Mouse (Mus musculus): ENCODE measurements around the gene Parp1. TPM values are rescaled to one million over a fixed set of nuclear protein-coding genes. Genes with fewer than 3 reads are reported as not detected.
A peak's percentile ranks its signal among the peaks of the same experiment; 100 is the strongest.

Parp1 gene
- polyA plus RNA-seq (2012; rRNA removed) (29.6 and 47.3 TPM in 2 replicates), polyA plus RNA-seq (2014; fragmentation: Nextera tagmentation; extraction: Ambion mirVana) (47.7 and 54.9 TPM in 2 replicates)

- H3K4me1 ChIP-seq (replicated peaks; ENCODE audit: control insufficient read depth in 2 of 2, insufficient read depth in 2 of 2, low read length in 1 of 2): peaks cover 16 to 35% of the 10 kb centered on the region in 2 experiments
- WGBS (ENCODE audit: insufficient replicate concordance): under 1% methylated on average over 67 of the region's 67 CpGs
- DNase-seq (ENCODE audit: low read depth in 3 of 3, low spot score in 3 of 3): peak; percentile 80 to 81 (median 80)
These were observed at the start of gene Parp1 for GRCm38 (mm10) chr1:180568761-180569452. Gene Parp1, plus strand, starts transcription at chr1:180568924.

DNA sequence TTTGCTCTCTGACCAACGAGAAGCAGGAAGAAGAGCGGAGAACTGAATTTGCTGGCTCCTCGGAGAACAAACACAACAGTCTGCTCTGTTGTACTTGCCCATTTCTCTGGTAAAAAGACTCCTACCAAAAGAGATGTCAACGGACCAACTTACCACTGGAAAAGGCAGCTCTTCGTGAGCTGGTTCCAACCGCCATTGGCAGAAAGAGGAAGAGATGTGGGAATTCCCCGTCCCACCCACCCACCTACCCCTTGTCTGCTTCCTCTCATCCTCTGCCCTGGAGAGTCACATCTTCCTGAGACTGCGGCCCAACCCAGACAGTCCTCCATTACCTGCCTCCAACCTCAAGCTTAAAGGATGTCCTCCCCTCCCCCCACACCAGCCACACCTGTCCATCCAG lies 49.2 kb upstream of the Parp1 start:
- H3K36me3 ChIP-seq (replicated peaks; ENCODE audit: control insufficient read depth, insufficient read depth, low read depth): no peaks in the 10 kb centered on the region
- DNase-seq (ENCODE audit: low read depth in 3 of 3, low spot score in 3 of 3): no peak
- no peaks in the 10 kb centered on the region for H3K27me3 ChIP-seq (ENCODE audit: control insufficient read depth, insufficient read depth, low read length)
- TF ChIP-seq EP300 (IDR thresholded peaks at IDR 0.05; ENCODE audit: low read depth) (no peak), CTCF (IDR thresholded peaks at IDR 0.05; ENCODE audit: low read depth) (no peak)
- no peak overlapping the region for H3K27ac ChIP-seq
- no peaks in the 10 kb centered on the region for H3K4me1 ChIP-seq (replicated peaks; ENCODE audit: control insufficient read depth in 2 of 2, insufficient read depth in 2 of 2, low read length in 1 of 2)
- WGBS (ENCODE audit: insufficient replicate concordance): 39% methylated on average over 8 of the region's 8 CpGs
- no peaks in the 10 kb centered on the region for H3K9me3 ChIP-seq (ENCODE audit: control insufficient read depth, low read length)
- ATAC-seq (ENCODE audit: insufficient read depth): no peak
- H3K4me2 ChIP-seq (ENCODE audit: low read depth): no peak overlapping the region
- H3K4me3 ChIP-seq (ENCODE audit: insufficient read depth in 1 of 2, low read depth in 2 of 2, low read length in 2 of 2): no peak overlapping the region
- no peak overlapping the region for H3K9ac ChIP-seq (replicated peaks)

More at GRCm38 (mm10) chr1:180568761-180569452, at the start of gene Parp1:
- Histone ChIP-seq H3K36me3 (replicated peaks; ENCODE audit: control insufficient read depth, insufficient read depth, low read depth) (peaks cover 3% of the 10 kb centered on the region), H3K9ac (replicated peaks) (peak within 1 kb of the TSS; percentile 75), H3K4me2 (ENCODE audit: low read depth) (peak within 1 kb of the TSS; percentile 100), H3K4me3 (ENCODE audit: insufficient read depth in 1 of 2, low read depth in 2 of 2, low read length in 2 of 2) (peak within 1 kb of the TSS; percentile 83 to 92), H3K27ac (peak within 1 kb of the TSS; percentile 39), H3K27me3 (ENCODE audit: control insufficient read depth, insufficient read depth, low read length) (no peaks in the 10 kb centered on the region), H3K9me3 (ENCODE audit: control insufficient read depth, low read length) (no peaks in the 10 kb centered on the region)
- peak; percentile 91 for ATAC-seq (ENCODE audit: insufficient read depth)
- TF ChIP-seq EP300 (IDR thresholded peaks at IDR 0.05; ENCODE audit: low read depth) (no peak), CTCF (IDR thresholded peaks at IDR 0.05; ENCODE audit: low read depth) (no peak)

DNA sequence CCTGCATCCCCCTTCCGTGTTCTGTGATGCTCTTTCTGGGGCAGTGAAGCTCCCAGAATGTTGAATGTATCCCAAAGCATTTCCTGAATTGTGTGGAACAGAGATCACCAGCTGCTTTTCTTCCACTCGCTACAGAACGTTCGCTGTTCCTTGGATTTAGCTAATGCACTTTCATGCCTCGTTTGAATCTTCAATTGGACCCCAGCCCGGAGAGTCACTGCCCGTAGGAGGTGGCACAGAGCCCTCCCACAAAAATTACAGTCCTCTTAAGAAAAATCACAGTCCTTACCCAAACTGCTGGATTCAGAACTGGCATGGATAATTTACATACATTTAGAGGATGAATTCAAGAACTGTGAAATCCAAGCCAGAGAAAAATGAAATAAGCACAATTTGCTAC lies 48.5 kb upstream of the Parp1 start:
- Histone ChIP-seq H3K4me1 (replicated peaks; ENCODE audit: control insufficient read depth in 2 of 2, insufficient read depth in 2 of 2, low read length in 1 of 2) (no peaks in the 10 kb centered on the region), H3K4me2 (ENCODE audit: low read depth) (no peak overlapping the region), H3K9ac (replicated peaks) (no peak overlapping the region), H3K9me3 (ENCODE audit: control insufficient read depth, low read length) (no peaks in the 10 kb centered on the region), H3K27me3 (ENCODE audit: control insufficient read depth, insufficient read depth, low read length) (no peaks in the 10 kb centered on the region), H3K36me3 (replicated peaks; ENCODE audit: control insufficient read depth, insufficient read depth, low read depth) (no peaks in the 10 kb centered on the region), H3K27ac (no peak overlapping the region), H3K4me3 (ENCODE audit: insufficient read depth in 1 of 2, low read depth in 2 of 2, low read length in 2 of 2) (no peak overlapping the region)
- WGBS (ENCODE audit: insufficient replicate concordance): 77% methylated on average over 7 of the region's 7 CpGs
- TF ChIP-seq CTCF (IDR thresholded peaks at IDR 0.05; ENCODE audit: low read depth): no peak
- TF ChIP-seq EP300 (IDR thresholded peaks at IDR 0.05; ENCODE audit: low read depth): no peak
- no peak for ATAC-seq (ENCODE audit: insufficient read depth)
- DNase-seq (ENCODE audit: low read depth in 3 of 3, low spot score in 3 of 3): no peak

DNA sequence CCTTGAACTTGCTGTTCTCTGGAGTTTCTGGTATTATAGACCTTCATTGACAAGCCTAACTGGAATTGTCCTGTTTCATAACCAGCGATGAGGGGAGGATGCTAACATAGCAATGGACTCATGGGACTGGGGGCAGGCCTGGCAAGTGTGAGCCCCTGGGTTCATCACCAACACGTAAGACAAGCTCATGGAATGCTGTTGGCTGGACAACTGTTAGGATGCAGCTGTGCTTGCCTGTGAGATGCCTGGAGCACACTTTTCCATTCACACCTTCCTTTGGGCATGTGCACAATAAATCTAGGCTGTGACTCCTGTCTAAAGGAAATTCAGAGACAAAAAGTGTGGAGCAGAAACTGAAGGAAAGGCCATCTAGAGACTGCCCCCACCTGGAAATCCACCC lies 45.4 kb upstream of the Parp1 start:
- no peak overlapping the region for H3K27ac ChIP-seq
- no peak overlapping the region for H3K9ac ChIP-seq (replicated peaks)
- no peak for DNase-seq (ENCODE audit: low read depth in 3 of 3, low spot score in 3 of 3)
- H3K9me3 ChIP-seq (ENCODE audit: control insufficient read depth, low read length): no peaks in the 10 kb centered on the region
- no peak overlapping the region for H3K4me3 ChIP-seq (ENCODE audit: insufficient read depth in 1 of 2, low read depth in 2 of 2, low read length in 2 of 2)
- no peaks in the 10 kb centered on the region for H3K36me3 ChIP-seq (replicated peaks; ENCODE audit: control insufficient read depth, insufficient read depth, low read depth)
- H3K27me3 ChIP-seq (ENCODE audit: control insufficient read depth, insufficient read depth, low read length): no peaks in the 10 kb centered on the region
- ATAC-seq (ENCODE audit: insufficient read depth): no peak
- no peak overlapping the region for H3K4me2 ChIP-seq (ENCODE audit: low read depth)
- WGBS (ENCODE audit: insufficient replicate concordance): 66% methylated on average over 2 of the region's 2 CpGs
- no peaks in the 10 kb centered on the region for H3K4me1 ChIP-seq (replicated peaks; ENCODE audit: control insufficient read depth in 2 of 2, insufficient read depth in 2 of 2, low read length in 1 of 2)
- no peak for TF ChIP-seq CTCF (IDR thresholded peaks at IDR 0.05; ENCODE audit: low read depth)
- TF ChIP-seq EP300 (IDR thresholded peaks at IDR 0.05; ENCODE audit: low read depth): no peak

GRCm38 (mm10) chr1:180525301-180525700 lies 43.4 kb upstream of the Parp1 start:
- H3K4me1 ChIP-seq (replicated peaks; ENCODE audit: control insufficient read depth in 2 of 2, insufficient read depth in 2 of 2, low read length in 1 of 2): no peaks in the 10 kb centered on the region
- DNase-seq (ENCODE audit: low read depth in 3 of 3, low spot score in 3 of 3) (no peak), ATAC-seq (ENCODE audit: insufficient read depth) (no peak)
- WGBS (ENCODE audit: insufficient replicate concordance): 65% methylated on average over 1 of the region's 1 CpGs
- no peak overlapping the region for H3K9ac ChIP-seq (replicated peaks)
- H3K9me3 ChIP-seq (ENCODE audit: control insufficient read depth, low read length): no peaks in the 10 kb centered on the region
- no peaks in the 10 kb centered on the region for H3K36me3 ChIP-seq (replicated peaks; ENCODE audit: control insufficient read depth, insufficient read depth, low read depth)
- no peaks in the 10 kb centered on the region for H3K27me3 ChIP-seq (ENCODE audit: control insufficient read depth, insufficient read depth, low read length)
- H3K4me3 ChIP-seq (ENCODE audit: insufficient read depth in 1 of 2, low read depth in 2 of 2, low read length in 2 of 2): no peak overlapping the region
- H3K27ac ChIP-seq: no peak overlapping the region
- no peak for TF ChIP-seq EP300 (IDR thresholded peaks at IDR 0.05; ENCODE audit: low read depth)
- no peak for TF ChIP-seq CTCF (IDR thresholded peaks at IDR 0.05; ENCODE audit: low read depth)
- no peak overlapping the region for H3K4me2 ChIP-seq (ENCODE audit: low read depth)
